Mouse (Mus musculus) heart, postnatal 0 days (tissue): ENCODE data around the gene En2. TPM values are rescaled to one million over a fixed set of nuclear protein-coding genes. Genes with fewer than 3 reads are reported as not detected.

Experiments
- ATAC-seq: fragments of 200-750 bp; cut with Nextera tagmentation; 2 replicates; pipeline ENCODE4 v1.8.0; 2017; ENCODE audit warnings: low read depth, moderate number of reproducible peaks, moderate library complexity; ENCODE audit not compliant: insufficient read depth
- DNase-seq: peaks from one replicate; pipeline ENCODE4 v3.0.0-alpha.2; 2016; ENCODE audit warnings: low spot score
- H3K27ac ChIP-seq: fragments of 300-500 bp; sonication (generic); 2 replicates; pipeline ENCODE4 v1.5.1; 2014; ENCODE audit warnings: low read depth, mild to moderate bottlenecking
- H3K27me3 ChIP-seq: fragments of 300-500 bp; sonication (generic); 2 replicates; pipeline ENCODE4 v1.6.1; 2014; ENCODE audit warnings: low read length, mixed read lengths; ENCODE audit not compliant: control insufficient read depth, insufficient read depth
- H3K36me3 ChIP-seq: fragments of 300-500 bp; sonication (generic); replicated peaks from 2 replicates; pipeline ENCODE4 v1.6.1; 2014; ENCODE audit warnings: low read length, mixed read lengths; ENCODE audit not compliant: control insufficient read depth, insufficient read depth
- H3K4me1 ChIP-seq: fragments of 300-500 bp; sonication (generic); 2 replicates; pipeline ENCODE4 v1.6.1; 2014; ENCODE audit warnings: antibody characterized with exemption; ENCODE audit not compliant: control insufficient read depth, insufficient read depth
- H3K4me2 ChIP-seq: fragments of 300-500 bp; sonication (generic); 2 replicates; pipeline ENCODE4 v1.6.1; 2014; ENCODE audit warnings: low read depth, mild to moderate bottlenecking, low read length, moderate library complexity
- H3K4me3 ChIP-seq: fragments of 300-500 bp; sonication (generic); 2 replicates; pipeline ENCODE4 v1.5.1; 2014; ENCODE audit warnings: low read depth, low read length
- H3K9ac ChIP-seq: fragments of 300-500 bp; sonication (generic); replicated peaks from 2 replicates; pipeline ENCODE4 v1.6.1; 2014; ENCODE audit warnings: low read depth, low read length, mixed read lengths
- H3K9me3 ChIP-seq: fragments of 300-500 bp; sonication (generic); replicated peaks from 2 replicates; pipeline ENCODE4 v1.6.1; 2016; ENCODE audit warnings: low read length; ENCODE audit not compliant: control insufficient read depth
- CTCF ChIP-seq: IDR thresholded peaks from 2 replicates; pipeline ENCODE4 v1.5.1; 2016; ENCODE audit warnings: antibody characterized with exemption, control low read depth, low read depth
- EP300 ChIP-seq: IDR thresholded peaks from 2 replicates; pipeline ENCODE4 v1.6.1; 2016; ENCODE audit warnings: antibody characterized with exemption, low read depth
- WGBS: fragments of 180-500 bp; shearing (Covaris S2); extraction: QIAGEN DNeasy Blood & Tissue Kit; methylation state at CpG from one replicate; pipeline ENCODE4 v1.1.7; 2014; 5-methylcytosine and 5-hydroxymethylcytosine counted together
- polyA plus RNA-seq: library from polyadenylated mRNA; unstranded; fragments of >200 nt; fragmentation: Nextera tagmentation; extraction: Ambion mirVana; gene quantifications from 2 replicates; pipeline ENCODE4 v1.2.1, GENCODE M21; 2015
- total RNA-seq: library from RNA; depleted of rRNA; stranded (reverse); fragments of >200 nt; gene quantifications from 2 replicates; pipeline ENCODE4 v1.2.3, GENCODE M21; 2014; ENCODE audit warnings: low replicate concordance

Gene En2
- total and polyA plus RNA-seq, 2 experiments from 2014 or later = not detected

GRCm38 (mm10) chr5:28176585-28176984 lies 11.1 kb downstream of the En2 start:
- 11% methylated on average over 2 of the region's 2 CpGs for WGBS
- ATAC-seq = no peak
- TF ChIP-seq EP300 (no peak), CTCF (no peak)

GRCm38 (mm10) chr5:28178322-28178721 lies 12.8 kb downstream of the En2 start:
- no peak overlapping the region for H3K27ac ChIP-seq
- ATAC-seq (no peak), DNase-seq (no peak)
- 38% methylated on average over 5 of the region's 5 CpGs for WGBS
- H3K9me3 ChIP-seq = no peaks in the 10 kb centered on the region
- peaks cover 68% of the 10 kb centered on the region for H3K27me3 ChIP-seq
- no peaks in the 10 kb centered on the region for H3K36me3 ChIP-seq
- no peak overlapping the region for H3K4me3 ChIP-seq
- H3K4me1 ChIP-seq = no peaks in the 10 kb centered on the region
- no peak overlapping the region for H3K4me2 ChIP-seq
- TF ChIP-seq CTCF (no peak), EP300 (no peak)
- no peak overlapping the region for H3K9ac ChIP-seq

More at GRCm38 (mm10) chr5:28176585-28176984, 11.1 kb downstream of the En2 start:
- no peak overlapping the region for H3K27ac ChIP-seq
- no peak overlapping the region for H3K9ac ChIP-seq
- no peak for DNase-seq
- peaks cover 83% of the 10 kb centered on the region for H3K27me3 ChIP-seq
- no peak overlapping the region for H3K4me2 ChIP-seq
- no peaks in the 10 kb centered on the region for H3K9me3 ChIP-seq
- H3K4me1 ChIP-seq = no peaks in the 10 kb centered on the region
- H3K36me3 ChIP-seq = no peaks in the 10 kb centered on the region
- no peak overlapping the region for H3K4me3 ChIP-seq

- H3K27me3 ChIP-seq = peaks cover 58% of the 10 kb centered on the region
- no peak overlapping the region for H3K4me3 ChIP-seq
- no peak overlapping the region for H3K27ac ChIP-seq
- no peaks in the 10 kb centered on the region for H3K4me1 ChIP-seq
- no peak overlapping the region for H3K4me2 ChIP-seq
- TF ChIP-seq CTCF (no peak), EP300 (no peak)
- ATAC-seq (no peak), DNase-seq (no peak)
- 66% methylated on average over 7 of the region's 7 CpGs for WGBS
- no peaks in the 10 kb centered on the region for H3K9me3 ChIP-seq
- H3K36me3 ChIP-seq = no peaks in the 10 kb centered on the region
- no peak overlapping the region for H3K9ac ChIP-seq
These were observed 13.8 kb downstream of the En2 start for GRCm38 (mm10) chr5:28179237-28179790.

GRCm38 (mm10) chr5:28191201-28192098 lies 26.0 kb downstream of the En2 start:
- 38% methylated on average over 3 of the region's 3 CpGs for WGBS
- Histone ChIP-seq H3K36me3 (no peaks in the 10 kb centered on the region), H3K9me3 (no peaks in the 10 kb centered on the region), H3K9ac (no peak overlapping the region), H3K4me2 (no peak overlapping the region), H3K4me1 (no peaks in the 10 kb centered on the region), H3K27ac (no peak overlapping the region), H3K27me3 (0 out of 2 replicates have a peak, but pooled peaks cover 19% of the 10 kb centered on the region), H3K4me3 (no peak overlapping the region)
- TF ChIP-seq CTCF (no peak), EP300 (no peak)
- ATAC-seq (no peak), DNase-seq (no peak)

GRCm38 (mm10) chr5:28192099-28192454 lies 26.6 kb downstream of the En2 start:
- Histone ChIP-seq H3K27ac (no peak overlapping the region), H3K9me3 (no peaks in the 10 kb centered on the region), H3K27me3 (0 out of 2 replicates have a peak, but pooled peaks cover 20% of the 10 kb centered on the region), H3K36me3 (no peaks in the 10 kb centered on the region), H3K4me2 (no peak overlapping the region), H3K4me1 (no peaks in the 10 kb centered on the region), H3K4me3 (no peak overlapping the region), H3K9ac (no peak overlapping the region)
- WGBS = 45% methylated on average over 4 of the region's 4 CpGs
- no peak for ATAC-seq
- no peak for DNase-seq
- TF ChIP-seq EP300 = no peak
- TF ChIP-seq CTCF = no peak
